Mouse (Mus musculus) urinary bladder, adult 2 months (tissue): Measurements from ENCODE around the gene Gpr21. TPM values are rescaled to one million over a fixed set of nuclear protein-coding genes. Genes with fewer than 3 reads are reported as not detected.
"Not testable (repeated sequence)": the region's sequence is repeated elsewhere in the genome, so short reads cannot be mapped to it uniquely, and the experiment has no call there.

ENCODE experiments used
- DNase-seq: peaks from one replicate; pipeline ENCODE4 v3.0.0; 2022; ENCODE audit warnings: low spot score
- polyA plus RNA-seq: library from polyadenylated mRNA; depleted of rRNA; stranded (reverse); fragments of >200 nt; gene quantifications from 2 replicates; pipeline ENCODE4 v1.2.3, GENCODE M21; 2012; rRNA removed

Gpr21 gene
- 0.17 and 0.62 TPM in 2 replicates for polyA plus RNA-seq

GRCm38 (mm10) chr2:37516030-37516710 is at the start of gene Gpr21:
Gene Gpr21 (plus strand): TSS chr2:37516332.
- DNase-seq = no peak

GRCm38 (mm10) chr2:37479559-37479958 is 36.6 kb upstream of the Gpr21 start:
- DNase-seq = no peak

- DNase-seq = no peak
Observed at GRCm38 (mm10) chr2:37480039-37480438, 36.1 kb upstream of the Gpr21 start.

GRCm38 (mm10) chr2:37484165-37484564 is 32.0 kb upstream of the Gpr21 start:
- no peak for DNase-seq

- DNase-seq = no peak
Observed at GRCm38 (mm10) chr2:37485370-37485769, 30.8 kb upstream of the Gpr21 start.

- no peak for DNase-seq
Observed at GRCm38 (mm10) chr2:37486408-37486807, 29.7 kb upstream of the Gpr21 start.

- no peak for DNase-seq
Observed at GRCm38 (mm10) chr2:37488956-37489355, 27.2 kb upstream of the Gpr21 start.

GRCm38 (mm10) chr2:37497321-37497720 is 18.8 kb upstream of the Gpr21 start:
- DNase-seq = no peak

GRCm38 (mm10) chr2:37505856-37506255 is 10.3 kb upstream of the Gpr21 start:
- DNase-seq = not testable (repeated sequence)

GRCm38 (mm10) chr2:37511134-37511901 is 4.8 kb upstream of the Gpr21 start:
- no peak for DNase-seq

GRCm38 (mm10) chr2:37516922-37517462 is 860 bp downstream of the Gpr21 start:
- DNase-seq = no peak

GRCm38 (mm10) chr2:37518561-37519285 is 2.6 kb downstream of the Gpr21 start:
- DNase-seq = no peak

- DNase-seq = no peak
Observed at GRCm38 (mm10) chr2:37519286-37519640, 3.1 kb downstream of the Gpr21 start.

- no peak for DNase-seq
Observed at GRCm38 (mm10) chr2:37527587-37527986, 11.5 kb downstream of the Gpr21 start.

- no peak for DNase-seq
Observed at GRCm38 (mm10) chr2:37529397-37529796, 13.3 kb downstream of the Gpr21 start.

- DNase-seq = no peak
Observed at GRCm38 (mm10) chr2:37530766-37531165, 14.6 kb downstream of the Gpr21 start.

- no peak for DNase-seq
Observed at GRCm38 (mm10) chr2:37531639-37532038, 15.5 kb downstream of the Gpr21 start.

- no peak for DNase-seq
Observed at GRCm38 (mm10) chr2:37549346-37550012, 33.3 kb downstream of the Gpr21 start.

GRCm38 (mm10) chr2:37556366-37556765 is 40.2 kb downstream of the Gpr21 start:
- DNase-seq = no peak

- DNase-seq = no peak
Observed at GRCm38 (mm10) chr2:37565579-37565978, 49.4 kb downstream of the Gpr21 start.

GRCm38 (mm10) chr2:37566035-37566434 is 49.9 kb downstream of the Gpr21 start:
- no peak for DNase-seq

- peak; percentile 30 for DNase-seq
Observed at GRCm38 (mm10) chr2:37569888-37570287, 53.8 kb downstream of the Gpr21 start.
